Mouse (Mus musculus): Measurements from ENCODE around the gene Wdr41.

DNA sequence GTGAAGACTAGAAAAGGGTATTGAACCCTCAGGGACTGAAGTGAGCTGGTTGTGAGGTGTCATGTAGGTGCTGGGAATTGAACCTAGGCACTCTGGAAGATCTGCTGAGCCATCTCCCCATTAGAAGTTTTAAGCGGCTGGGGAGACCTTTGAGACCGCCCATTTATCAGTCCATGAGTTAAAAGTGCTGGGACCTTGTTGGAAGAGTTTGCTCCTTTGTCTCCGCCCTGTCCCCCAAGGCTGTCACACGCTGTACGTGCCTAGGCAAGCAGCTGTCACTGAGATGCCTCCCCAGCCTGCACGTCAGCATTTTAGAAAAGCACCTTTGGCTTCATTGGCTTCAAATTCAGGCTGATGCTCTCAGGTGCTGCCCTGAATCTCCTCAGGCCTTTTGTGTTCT is 44.1 kb downstream of the Wdr41 start:
- no peak for TF ChIP-seq CTCF (conservative IDR thresholded peaks at IDR 0.05 in 1 of 2, IDR thresholded peaks at IDR 0.05 in 1 of 2; ENCODE audit: low read depth in 2 of 2, low read length in 2 of 2)
- no peak for TF ChIP-seq USF2 (conservative IDR thresholded peaks at IDR 0.05; ENCODE audit: low read depth, low read length)
- no peak for TF ChIP-seq POLR2A (IDR thresholded peaks at IDR 0.05; ENCODE audit: low read depth, low read length)
- no peak for TF ChIP-seq MAFK (IDR thresholded peaks at IDR 0.05; ENCODE audit: insufficient replicate concordance, low read length)
- TF ChIP-seq EP300 (IDR thresholded peaks at IDR 0.05; ENCODE audit: low read length), result no peak
- TF ChIP-seq ZKSCAN1 (IDR thresholded peaks at IDR 0.05; ENCODE audit: borderline replicate concordance, low read depth, low read length), result no peak
- TF ChIP-seq POLR2AphosphoS2 (IDR thresholded peaks at IDR 0.05; ENCODE audit: low read depth, low read length), result no peak
- no peak for TF ChIP-seq KAT2A (IDR thresholded peaks at IDR 0.05; ENCODE audit: insufficient replicate concordance, low read length)
- no peak for TF ChIP-seq CHD2 (IDR thresholded peaks at IDR 0.05; ENCODE audit: low read length)
- no peak for TF ChIP-seq MAZ (IDR thresholded peaks at IDR 0.05; ENCODE audit: low read depth, low read length)
- TF ChIP-seq ELF1 (IDR thresholded peaks at IDR 0.05; ENCODE audit: low read depth, low read length), result no peak

Measured in CH12.LX (cell line).